In genomic region chr6:88662284-88662683, GRCm38 (mm10) we compare ENCODE assay signal across 18 mouse cellular contexts.
"Had no signal": no experiment of that assay in that cellular context is flagged by ENCODE, and none has a peak within 500 bp of the region (broad histone marks: within the 10 kb centered on the region; RNA-seq: fewer than 3 reads in every experiment).

No protein-coding gene starts in this region.

- DNase-seq: lung, adult 18-20 months; lung, embryonic 14.5 days; lung, postnatal 10 days; lung, postnatal 4 days; midbrain, embryonic 14.5 days; retina, postnatal 1 day; right cerebral cortex, adult 18-20 months; right cerebral cortex, postnatal 25 days; right cerebral cortex, postnatal 4 days; spleen, adult 18-20 months; thymus, adult 18-20 months; thymus, postnatal 14 days; thymus, postnatal 36 days had no signal

- H3K36me3 ChIP-seq: midbrain, embryonic 10.5 days; midbrain, embryonic 12.5 days; neural tube, embryonic 13.5 days; neural tube, embryonic 15.5 days; stomach, embryonic 15.5 days had no signal

- H3K27me3 ChIP-seq: midbrain, embryonic 12.5 days; neural tube, embryonic 13.5 days; neural tube, embryonic 15.5 days; stomach, embryonic 15.5 days had no signal
